Mouse (Mus musculus) liver, embryonic 14.5 days (tissue): ENCODE measurements around the gene BC034090.

Experiments
- CTCF ChIP-seq: IDR thresholded peaks from 2 replicates; pipeline ENCODE4 v1.5.1; 2016; ENCODE audit warnings: antibody characterized with exemption, low read depth, control low read depth
- EP300 ChIP-seq: IDR thresholded peaks from 2 replicates; pipeline ENCODE4 v1.6.1; 2016; ENCODE audit warnings: antibody characterized with exemption, low read depth

DNA sequence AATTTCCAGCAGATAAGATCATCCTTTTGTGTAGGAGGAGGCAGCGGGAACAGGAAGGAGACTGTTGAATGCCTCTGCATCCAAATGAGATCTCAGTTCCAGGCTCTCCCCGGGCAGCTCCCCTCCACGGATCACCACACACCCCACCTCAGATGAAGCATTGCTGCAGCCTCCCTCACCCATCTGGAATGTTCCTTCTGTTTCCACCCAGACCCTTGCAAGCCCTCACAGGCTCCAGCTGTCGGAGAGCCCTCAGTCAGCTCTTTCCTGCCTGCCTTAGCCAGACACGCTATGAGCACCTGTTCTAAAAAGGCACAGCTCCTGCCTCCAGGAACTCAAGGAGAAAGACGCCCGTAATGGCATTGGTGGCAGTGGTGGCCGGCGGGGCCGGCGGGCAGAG is 6.9 kb downstream of the BC034090 start:
- no peak for TF ChIP-seq CTCF
- TF ChIP-seq EP300, result no peak
